Comparison of ENCODE assay signal across 14 mouse cellular contexts in genomic region chr7:66593619-66594018, GRCm38 (mm10).
"Had no signal": no experiment of that assay in that cellular context is flagged by ENCODE, and none has a peak within 500 bp of the region (broad histone marks: within the 10 kb centered on the region; RNA-seq: fewer than 3 reads in every experiment).

No protein-coding gene starts in this region.

- H3K4me1 ChIP-seq: limb, embryonic 12.5 days; liver, embryonic 15.5 days; midbrain, embryonic 15.5 days; neural tube, embryonic 13.5 days had no signal

- DNase-seq: kidney, adult 9 months; kidney, postnatal 36 days; lung, adult 2 months; lung, postnatal 36 days; retina, postnatal 1 day; right cerebral cortex, postnatal 14 days had no signal

- H3K4me2 ChIP-seq: limb, embryonic 12.5 days; liver, embryonic 15.5 days; midbrain, embryonic 11.5 days; midbrain, embryonic 15.5 days; neural tube, embryonic 13.5 days had no signal

- H3K36me3 ChIP-seq: limb, embryonic 12.5 days; liver, embryonic 15.5 days; midbrain, embryonic 15.5 days; neural tube, embryonic 13.5 days had no signal

- H3K27ac ChIP-seq: kidney, postnatal 0 days; layer of hippocampus, adult 2 months; limb, embryonic 12.5 days; liver, embryonic 15.5 days; midbrain, embryonic 15.5 days; neural tube, embryonic 13.5 days had no signal

- H3K4me3 ChIP-seq: layer of hippocampus, adult 2 months; limb, embryonic 12.5 days; liver, embryonic 15.5 days; midbrain, embryonic 15.5 days; neural tube, embryonic 13.5 days had no signal

- ATAC-seq: lung, postnatal 0 days; midbrain, embryonic 15.5 days had no signal

- H3K9me3 ChIP-seq: liver, embryonic 15.5 days; midbrain, embryonic 15.5 days had no signal

- H3K9ac ChIP-seq: limb, embryonic 12.5 days; liver, embryonic 15.5 days; midbrain, embryonic 15.5 days; neural tube, embryonic 13.5 days had no signal

- H3K27me3 ChIP-seq: limb, embryonic 12.5 days; liver, embryonic 15.5 days; midbrain, embryonic 15.5 days; neural tube, embryonic 13.5 days had no signal
